Mouse (Mus musculus) bone marrow, adult 2 months (tissue): Measurements from ENCODE around the gene Gm49387. TPM values are rescaled to one million over a fixed set of nuclear protein-coding genes. Genes with fewer than 3 reads are reported as not detected.

Source experiments
- H3K27ac ChIP-seq: fragments of 200-500 bp; 2 replicates; pipeline ENCODE4 v1.5.1; 2012; ENCODE audit warnings: low read depth, mild to moderate bottlenecking, control low read depth, inconsistent platforms, low read length; ENCODE audit not compliant: control insufficient read depth, poor library complexity, insufficient read depth
- H3K4me1 ChIP-seq: fragments of 200-500 bp; 2 replicates; pipeline ENCODE4 v1.6.1; 2011; ENCODE audit warnings: low read length; ENCODE audit not compliant: control insufficient read depth, insufficient read depth
- H3K4me3 ChIP-seq: fragments of 200-500 bp; replicated peaks from 2 replicates; pipeline ENCODE3; 2011; ENCODE audit warnings: mild to moderate bottlenecking, low read depth, low read length, control low read depth; ENCODE audit not compliant: control insufficient read depth
- CTCF ChIP-seq: fragments of 200-500 bp; IDR thresholded peaks from 2 replicates; pipeline ENCODE4 v1.5.1; 2011; ENCODE audit warnings: low read length, control low read depth; ENCODE audit not compliant: control insufficient read depth, insufficient read depth
- POLR2A ChIP-seq: fragments of 200-500 bp; IDR thresholded peaks from 2 replicates; pipeline ENCODE4 v1.6.1; 2011; ENCODE audit warnings: low read depth, mild to moderate bottlenecking, control low read depth, low read length, borderline replicate concordance; ENCODE audit not compliant: control insufficient read depth
- WGBS: fragments of 180-500 bp; shearing (Covaris S2); methylation state at CpG from one replicate; pipeline ENCODE4 v1.1.7; 2018; 5-methylcytosine and 5-hydroxymethylcytosine counted together
- polyA plus RNA-seq: library from polyadenylated mRNA; stranded (reverse); fragments of >200 nt; gene quantifications from 2 replicates; pipeline ENCODE4 v1.2.4, GENCODE M21; 2011; ENCODE audit warnings: low replicate concordance; ENCODE audit not compliant: missing spikeins, insufficient read depth, insufficient read length

Gm49387 gene
- polyA plus RNA-seq, 1 experiment, result not detected

- Histone ChIP-seq H3K4me1 (peaks cover 16% of the 10 kb centered on the region), H3K27ac (peak overlapping the region; percentile 83), H3K4me3 (no peak overlapping the region)
- TF ChIP-seq CTCF (no peak), POLR2A (no peak)
- 6% methylated on average over 15 of the region's 15 CpGs for WGBS
Observed at GRCm38 (mm10) chr14:31669642-31670490, 29.2 kb upstream of the Gm49387 start.

- WGBS, result 8% methylated on average over 13 of the region's 13 CpGs
- peak overlapping the region; percentile 83 for H3K27ac ChIP-seq
- peaks cover 16% of the 10 kb centered on the region for H3K4me1 ChIP-seq
- no peak overlapping the region for H3K4me3 ChIP-seq
- TF ChIP-seq CTCF (no peak), POLR2A (no peak)
Observed at GRCm38 (mm10) chr14:31669161-31669611, 28.5 kb upstream of the Gm49387 start.

GRCm38 (mm10) chr14:31668326-31668725 is 27.6 kb upstream of the Gm49387 start:
- peak overlapping the region; percentile 29; the same call in 1 of the 2 replicates for H3K27ac ChIP-seq
- no peak overlapping the region for H3K4me3 ChIP-seq
- TF ChIP-seq CTCF (no peak), POLR2A (no peak)
- H3K4me1 ChIP-seq, result peaks cover 16% of the 10 kb centered on the region
- WGBS, result 62% methylated on average over 13 of the region's 13 CpGs

DNA sequence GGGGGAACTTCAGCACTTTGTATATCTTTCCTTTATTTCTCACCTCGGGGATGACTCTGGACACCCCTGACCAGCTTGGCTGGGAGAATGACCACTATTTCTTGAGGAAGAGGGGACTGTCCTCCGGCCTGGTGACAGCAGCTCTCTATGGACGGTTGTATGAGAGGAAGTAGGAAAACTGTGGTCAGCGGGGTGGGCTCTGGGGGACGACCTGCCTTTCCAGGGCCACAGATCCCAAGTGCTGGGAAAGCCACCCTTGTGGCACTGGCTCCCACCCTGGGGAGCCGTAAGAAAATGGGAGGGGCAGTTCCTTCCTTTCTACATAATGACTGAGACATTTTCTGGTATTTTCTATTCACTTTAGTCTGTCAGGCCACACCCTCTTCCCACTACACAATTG is 27.1 kb upstream of the Gm49387 start:
- 27% methylated on average over 6 of the region's 6 CpGs for WGBS
- H3K27ac ChIP-seq, result peak overlapping the region; percentile 18; the same call in 1 of the 2 replicates
- TF ChIP-seq CTCF, result no peak
- TF ChIP-seq POLR2A, result no peak
- no peak overlapping the region for H3K4me3 ChIP-seq
- H3K4me1 ChIP-seq, result peaks cover 18% of the 10 kb centered on the region

DNA sequence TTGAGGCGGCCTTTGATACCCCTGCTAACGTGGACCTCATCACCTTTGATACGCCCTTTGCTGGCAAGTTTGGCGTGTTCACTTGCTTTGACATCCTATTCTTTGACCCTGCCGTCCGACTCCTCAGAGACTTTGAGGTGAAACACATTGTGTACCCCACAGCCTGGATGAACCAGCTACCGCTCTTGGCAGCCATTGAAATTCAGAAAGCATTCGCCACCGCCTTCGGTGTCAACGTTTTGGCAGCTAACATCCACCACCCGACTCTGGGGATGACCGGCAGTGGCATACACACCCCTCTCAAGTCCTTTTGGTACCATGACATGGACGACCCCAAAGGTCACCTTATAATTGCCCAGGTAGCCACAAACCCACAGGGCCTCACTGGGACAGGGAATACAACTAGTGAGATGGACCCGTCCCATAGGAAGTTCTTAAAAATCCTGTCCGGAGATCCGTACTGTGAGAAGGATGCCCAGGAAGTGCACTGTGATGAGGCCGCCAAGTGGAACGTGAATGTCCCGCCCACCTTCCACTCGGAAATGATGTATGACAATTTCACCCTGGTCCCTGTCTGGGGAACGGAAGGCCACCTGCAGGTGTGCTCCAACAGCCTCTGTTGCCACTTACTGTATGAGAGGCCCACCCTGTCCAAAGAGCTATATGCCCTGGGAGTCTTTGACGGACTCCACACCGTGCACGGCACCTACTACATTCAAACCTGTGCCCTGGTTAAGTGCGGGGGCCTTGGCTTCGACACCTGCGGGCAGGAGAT is 26.4 kb upstream of the Gm49387 start:
- 91% methylated on average over 28 of the region's 28 CpGs for WGBS
- Histone ChIP-seq H3K4me1 (peaks cover 22% of the 10 kb centered on the region), H3K4me3 (no peak overlapping the region), H3K27ac (no peak overlapping the region)
- TF ChIP-seq POLR2A, result no peak
- no peak for TF ChIP-seq CTCF

GRCm38 (mm10) chr14:31665566-31665940 is 24.9 kb upstream of the Gm49387 start:
- no peak overlapping the region for H3K27ac ChIP-seq
- no peak overlapping the region for H3K4me3 ChIP-seq
- H3K4me1 ChIP-seq, result peaks cover 16% of the 10 kb centered on the region
- TF ChIP-seq CTCF (no peak), POLR2A (no peak)
- WGBS, result 71% methylated on average over 4 of the region's 4 CpGs

GRCm38 (mm10) chr14:31664903-31665565 is 24.4 kb upstream of the Gm49387 start:
- WGBS, result 19% methylated on average over 12 of the region's 12 CpGs
- peaks cover 14% of the 10 kb centered on the region for H3K4me1 ChIP-seq
- H3K27ac ChIP-seq, result peak overlapping the region; percentile 12
- TF ChIP-seq POLR2A (no peak), CTCF (no peak)
- no peak overlapping the region for H3K4me3 ChIP-seq

GRCm38 (mm10) chr14:31664100-31664902 is 23.6 kb upstream of the Gm49387 start:
- peak overlapping the region; percentile 12; the same call in 1 of the 2 replicates for H3K27ac ChIP-seq
- no peak overlapping the region for H3K4me3 ChIP-seq
- 24% methylated on average over 18 of the region's 18 CpGs for WGBS
- H3K4me1 ChIP-seq, result peaks cover 10% of the 10 kb centered on the region
- TF ChIP-seq CTCF (no peak), POLR2A (no peak)
